Mouse (Mus musculus): ENCODE measurements at regions not wholly inside any gene's neighbourhood (a gene's known extent, or its start where the extent isn't known, plus 50 kb on each side); places are given as distances from the start of the nearest gene placed in this dataset.

DNA sequence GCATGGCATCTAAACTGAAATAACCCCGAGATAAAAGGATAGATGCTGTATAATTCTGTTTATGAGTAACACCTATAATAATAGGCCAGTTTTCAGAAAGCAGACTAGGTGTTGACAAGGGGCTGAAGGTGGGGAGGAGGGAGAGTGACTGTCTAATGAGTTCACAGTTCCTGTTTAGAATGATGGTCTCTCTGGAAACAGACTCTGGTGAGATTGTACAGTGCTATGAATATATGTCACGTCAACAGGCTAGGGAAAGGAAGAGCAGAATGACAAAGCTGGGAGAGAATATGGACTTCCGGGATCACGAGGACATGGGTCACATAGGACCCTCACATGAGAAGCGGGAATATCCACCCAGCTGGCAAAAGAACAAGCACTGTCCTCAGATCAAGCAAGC, 85.9 kb downstream of the Rpl36a-ps1 start:
- no peak for TF ChIP-seq CTCF (IDR thresholded peaks at IDR 0.05; ENCODE audit: low read depth, low read length)
- TF ChIP-seq POLR2A (IDR thresholded peaks at IDR 0.05; ENCODE audit: borderline replicate concordance, low read depth, low read length): no peak

Data from bone marrow macrophage, adult 2 months (primary cell).